Mouse (Mus musculus) olfactory bulb, adult 2 months (tissue): ENCODE measurements around the gene Ctnna3.

Source experiments
- CTCF ChIP-seq: fragments of 200-500 bp; IDR thresholded peaks from 2 replicates; pipeline ENCODE4 v1.5.1; 2012; ENCODE audit warnings: low read depth, mild to moderate bottlenecking, low read length, moderate library complexity; ENCODE audit not compliant: insufficient read depth
- POLR2A ChIP-seq: fragments of 200-500 bp; IDR thresholded peaks from 2 replicates; pipeline ENCODE4 v1.6.1; 2012; ENCODE audit warnings: mild to moderate bottlenecking, low read depth, low read length, moderate library complexity; ENCODE audit not compliant: insufficient read depth

DNA sequence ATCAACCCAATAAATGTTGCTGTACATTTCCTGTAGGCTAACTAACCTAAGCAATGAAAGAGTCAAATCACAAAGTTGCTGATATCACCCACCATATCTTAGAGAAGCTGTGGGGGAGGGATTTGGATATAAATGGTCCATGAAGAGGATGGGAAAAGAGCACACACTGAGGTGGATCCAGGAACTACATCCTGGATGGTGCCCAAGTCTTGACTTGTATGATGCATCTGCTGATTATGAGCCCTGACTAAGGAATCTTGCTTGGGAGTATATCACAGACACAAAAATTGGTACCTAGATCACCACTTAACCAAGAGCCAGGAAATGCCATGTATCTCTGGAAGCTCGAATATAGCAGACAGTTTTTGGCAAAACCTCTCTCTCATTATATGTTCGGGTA, 1018.7 kb downstream of the Ctnna3 start:
- TF ChIP-seq CTCF (no peak), POLR2A (no peak)
